Mouse (Mus musculus): Measurements from ENCODE around the gene Nlgn1.
"Not testable (repeated sequence)": the region's sequence is repeated elsewhere in the genome, so short reads cannot be mapped to it uniquely, and the experiment has no call there.

The Nlgn1 gene

DNA sequence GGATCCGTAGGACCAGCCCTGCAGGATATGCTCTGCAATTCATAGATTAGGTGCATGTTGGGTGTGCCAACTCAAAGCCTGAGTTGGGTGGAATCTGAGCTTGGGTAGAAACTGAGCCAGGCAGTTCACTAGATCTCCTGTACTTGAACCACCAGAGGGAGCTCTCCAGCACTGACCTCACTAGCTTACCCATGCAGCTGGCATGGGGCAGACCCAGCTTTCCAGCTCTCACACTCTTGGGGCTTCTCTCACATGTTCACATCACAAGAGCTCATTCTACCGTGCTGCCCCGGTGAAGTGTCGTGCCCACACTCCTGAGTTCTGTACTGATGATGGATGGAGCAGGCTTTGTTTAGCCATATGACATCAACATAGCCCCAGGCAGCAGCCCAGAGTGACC, 679.2 kb downstream of the Nlgn1 start:
- no peak for DNase-seq (ENCODE audit: low read depth, low spot score)

DNA sequence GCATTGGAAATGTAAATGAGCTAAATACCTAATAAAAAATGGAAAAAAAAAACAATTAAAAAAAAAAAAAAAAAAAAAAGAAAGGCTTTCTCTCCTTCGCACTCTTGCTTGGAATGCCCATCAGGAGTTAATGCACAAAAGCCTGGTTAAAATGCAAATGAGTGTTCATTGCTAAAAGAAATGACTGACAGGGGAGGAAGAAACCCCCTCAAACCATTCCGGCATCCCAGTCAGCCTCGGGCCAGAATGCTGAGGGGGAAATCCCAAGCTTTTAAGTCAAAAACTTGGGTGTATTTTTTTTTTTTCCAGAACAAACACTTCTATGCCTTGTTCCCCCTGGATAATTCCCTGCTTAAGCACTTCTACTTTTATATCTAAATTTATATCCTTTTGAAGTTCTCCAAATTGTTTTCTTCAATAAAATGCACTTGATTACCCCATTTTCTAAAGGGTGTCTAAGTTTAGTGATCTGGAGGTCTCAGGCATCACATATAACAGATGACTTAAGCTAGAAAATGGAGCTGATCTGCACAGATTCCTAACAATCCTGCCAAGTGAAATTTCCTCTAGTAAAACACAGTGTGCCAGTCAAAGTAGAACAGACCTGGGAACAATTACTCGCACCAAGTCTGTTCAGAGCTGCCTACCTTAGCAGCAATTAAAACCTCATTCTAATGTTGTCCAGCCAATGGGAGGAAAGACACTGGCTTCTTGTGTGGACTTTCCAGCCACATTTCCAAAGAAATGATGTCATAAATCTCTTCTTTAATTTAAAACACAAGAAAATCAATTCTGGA, 686.2 kb downstream of the Nlgn1 start:
- DNase-seq (ENCODE audit: low read depth, low spot score), result no peak

DNA sequence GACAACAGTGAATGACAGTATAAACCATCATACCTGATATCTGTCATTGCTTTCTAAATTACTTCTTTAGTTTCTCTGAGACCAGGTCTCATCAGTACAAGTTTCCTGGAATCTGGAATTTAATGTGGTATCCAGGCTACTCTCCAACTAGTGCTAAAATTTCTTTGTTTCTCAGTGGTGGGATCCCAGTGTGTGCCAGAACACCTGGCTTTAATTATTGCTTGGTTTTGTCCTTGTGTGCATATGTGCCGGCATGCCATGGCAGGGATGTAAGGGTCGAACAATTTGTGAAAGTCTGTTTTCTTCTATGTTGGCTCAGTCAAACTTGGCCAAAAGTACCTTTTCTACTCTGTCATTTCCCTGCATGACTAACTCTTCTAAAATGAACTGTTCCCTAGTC, 703.1 kb downstream of the Nlgn1 start:
- no peak for DNase-seq (ENCODE audit: low read depth, low spot score)

DNA sequence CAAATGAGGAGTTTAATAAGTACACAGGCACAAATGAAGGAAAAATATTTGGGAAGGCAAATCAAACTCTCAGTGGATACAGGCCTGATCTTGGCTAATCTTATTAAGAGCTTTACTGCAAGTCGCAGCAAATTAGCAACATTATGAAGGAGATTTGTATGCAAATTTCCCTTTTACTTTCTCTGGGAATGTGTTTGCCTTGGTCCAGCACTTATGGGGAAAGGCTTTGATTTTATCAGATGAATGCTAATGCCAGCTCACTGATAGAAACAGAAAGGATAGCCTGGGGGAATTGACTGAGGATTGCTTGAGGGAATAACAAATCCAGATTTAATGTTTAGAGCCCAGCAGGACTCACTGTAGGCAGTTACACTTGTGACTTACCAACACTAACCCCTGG, 725.7 kb downstream of the Nlgn1 start:
- DNase-seq (ENCODE audit: low read depth, low spot score), result no peak

DNA sequence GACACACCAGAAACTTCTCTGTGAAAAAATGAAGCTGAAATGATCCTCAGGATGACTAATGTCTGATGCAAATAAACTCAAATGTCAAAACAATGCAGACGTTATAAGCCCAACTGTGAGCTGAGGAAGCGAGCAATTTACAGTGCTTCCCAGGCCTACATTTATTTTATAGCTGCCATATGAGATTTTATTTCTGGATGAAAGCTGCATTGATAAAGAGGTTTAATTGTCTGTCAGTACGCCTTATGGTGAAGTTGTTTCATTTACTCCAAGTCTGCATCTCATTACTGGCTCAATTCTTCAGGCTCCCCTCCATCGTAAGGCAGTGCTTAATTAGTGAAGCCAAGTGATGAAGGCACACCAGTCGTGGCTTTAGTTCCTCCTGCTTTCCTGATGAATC, 734.7 kb downstream of the Nlgn1 start:
- no peak for DNase-seq (ENCODE audit: low read depth, low spot score)

DNA sequence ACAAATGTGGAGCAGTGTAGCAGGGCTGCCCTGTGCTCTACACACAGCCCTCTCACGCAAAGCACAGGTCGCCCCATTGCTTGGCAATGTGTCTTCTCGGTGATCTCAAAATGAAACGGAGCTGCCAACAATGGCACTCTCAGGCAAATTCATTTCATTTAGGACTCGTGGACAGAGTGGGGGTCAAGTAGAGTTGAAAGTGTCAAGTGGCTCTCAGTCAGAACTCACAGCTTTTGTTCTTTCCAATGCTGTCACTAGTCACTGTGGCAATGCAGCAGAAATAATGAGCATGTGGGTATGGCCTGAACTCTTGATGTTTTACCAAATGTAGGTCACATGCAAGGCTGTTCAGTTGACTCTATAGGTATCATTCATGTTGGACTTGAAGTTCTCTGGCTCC, 756.7 kb downstream of the Nlgn1 start:
- DNase-seq (ENCODE audit: low read depth, low spot score), result no peak

DNA sequence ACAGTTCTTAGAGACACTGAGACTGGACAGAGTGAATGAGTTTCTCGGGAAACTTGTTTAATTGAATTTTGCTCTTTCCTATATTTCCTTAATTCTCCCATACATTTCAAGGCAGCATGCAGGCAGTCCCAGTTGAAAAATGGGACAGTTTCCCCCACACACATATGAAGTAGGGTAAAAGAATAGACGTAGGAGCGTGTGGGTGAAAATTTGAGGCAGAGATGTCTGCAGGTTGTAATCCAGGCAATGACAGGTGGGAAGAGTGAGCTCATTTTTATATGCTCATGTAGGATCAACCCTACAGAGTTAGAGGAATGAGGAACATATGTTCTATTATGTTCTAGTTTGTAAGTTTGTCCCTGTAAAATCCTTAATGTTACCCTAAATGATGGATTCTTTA, 757.4 kb downstream of the Nlgn1 start:
- no peak for DNase-seq (ENCODE audit: low read depth, low spot score)

DNA sequence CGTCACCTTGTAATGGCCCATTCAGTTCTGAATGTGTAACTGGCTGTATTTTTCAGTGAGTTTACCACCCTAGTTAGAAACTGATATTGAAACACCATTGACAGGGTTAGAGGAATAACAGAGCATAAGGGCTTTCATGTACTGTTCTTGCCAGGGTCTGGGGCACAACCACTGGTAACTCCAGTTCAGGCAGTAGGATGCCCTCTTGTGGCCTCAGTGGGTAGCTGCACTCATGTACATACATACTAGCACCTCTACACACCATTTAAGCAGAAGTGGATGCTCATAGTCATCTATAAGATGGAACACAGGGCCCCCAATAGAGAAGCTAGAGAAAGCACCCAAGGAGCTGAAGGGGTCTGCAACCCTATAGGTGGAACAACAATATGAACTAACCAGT, 773.7 kb downstream of the Nlgn1 start:
- not testable (repeated sequence) for DNase-seq (ENCODE audit: low read depth, low spot score)

DNA sequence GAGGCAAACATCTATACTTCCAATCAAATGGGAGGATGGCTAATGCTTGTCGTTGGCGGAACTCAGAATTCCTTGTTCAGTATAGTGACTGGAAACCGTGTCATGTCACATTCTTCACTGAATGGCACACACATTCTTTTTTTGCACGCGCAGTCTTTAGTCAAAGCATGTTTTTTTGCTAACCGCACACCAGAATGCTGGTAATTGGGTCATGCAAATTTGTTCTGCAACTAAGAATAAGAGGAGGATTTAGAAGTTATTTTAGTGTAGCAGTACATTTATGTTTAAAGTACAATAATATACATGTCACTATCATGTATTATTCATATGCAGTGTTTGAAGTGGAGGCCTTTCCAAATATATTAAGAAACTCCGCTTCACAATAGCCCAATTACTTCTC, 783.2 kb downstream of the Nlgn1 start:
- not testable (repeated sequence) for DNase-seq (ENCODE audit: low read depth, low spot score)

DNA sequence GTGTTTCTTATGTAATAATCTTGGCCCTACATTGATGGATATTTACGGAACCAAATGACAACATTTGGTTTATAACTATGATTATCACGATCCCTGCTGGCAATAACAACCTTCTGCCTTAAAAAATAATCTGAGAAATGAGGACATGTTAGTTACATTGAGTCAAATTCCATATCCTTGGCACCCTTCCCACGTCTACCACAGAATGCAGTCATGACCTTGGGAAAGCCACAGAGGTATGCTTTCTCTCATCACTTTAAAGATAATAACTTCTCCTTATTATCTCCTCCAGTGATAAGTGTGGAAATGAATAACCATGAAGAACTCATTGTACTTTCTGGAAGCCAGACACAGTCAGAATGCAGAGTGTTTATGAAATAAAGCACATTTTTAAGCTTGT, 808.0 kb downstream of the Nlgn1 start:
- not testable (repeated sequence) for DNase-seq (ENCODE audit: low read depth, low spot score)

DNA sequence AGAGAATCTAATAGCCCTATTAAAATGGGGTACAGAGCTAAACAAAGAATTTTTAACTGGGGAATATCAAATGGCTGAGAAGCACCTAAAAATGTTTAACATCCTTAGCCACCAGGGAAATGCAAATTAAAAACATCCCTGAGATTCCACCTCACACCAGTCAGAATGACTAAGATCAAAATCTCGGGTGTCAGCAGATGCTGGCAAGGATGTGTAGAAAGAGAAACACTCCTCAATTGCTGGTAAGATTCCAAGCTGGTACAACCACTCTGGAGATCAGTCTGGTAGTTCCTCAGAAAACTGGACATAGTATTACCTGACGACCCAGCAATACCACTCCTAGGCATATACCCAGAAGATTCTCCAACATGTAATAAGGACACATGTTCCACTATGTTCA, 869.2 kb downstream of the Nlgn1 start:
- DNase-seq (ENCODE audit: low read depth, low spot score), result no peak

DNA sequence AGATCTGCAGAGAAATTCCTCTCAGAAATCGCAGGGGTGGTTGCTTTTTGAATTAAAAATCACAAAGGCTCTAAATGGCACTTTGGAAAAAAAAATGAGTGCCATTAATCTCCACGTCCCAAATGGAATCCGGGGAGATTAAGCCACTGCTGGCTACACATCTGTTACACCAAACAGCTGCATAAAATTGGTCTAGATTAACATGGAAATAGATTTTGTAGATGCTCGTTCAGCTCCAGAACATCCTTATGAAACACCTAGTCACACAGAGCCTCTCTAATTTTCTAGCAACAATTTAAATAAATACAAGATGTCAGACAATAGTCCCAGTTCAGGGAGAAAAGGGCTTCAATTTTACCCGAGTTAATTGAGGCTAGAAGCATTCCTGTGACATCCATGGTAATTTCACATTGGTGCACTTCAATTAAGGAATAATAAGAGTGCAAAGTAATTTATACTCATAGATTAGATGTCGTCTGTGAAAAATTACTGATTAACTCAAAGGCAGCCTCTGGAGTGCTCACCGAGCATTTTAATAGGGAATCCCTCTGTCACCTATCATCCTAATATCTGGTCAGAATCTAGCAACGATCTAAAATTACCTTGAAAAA, 875.9 kb downstream of the Nlgn1 start:
- DNase-seq (ENCODE audit: low read depth, low spot score), result no peak

DNA sequence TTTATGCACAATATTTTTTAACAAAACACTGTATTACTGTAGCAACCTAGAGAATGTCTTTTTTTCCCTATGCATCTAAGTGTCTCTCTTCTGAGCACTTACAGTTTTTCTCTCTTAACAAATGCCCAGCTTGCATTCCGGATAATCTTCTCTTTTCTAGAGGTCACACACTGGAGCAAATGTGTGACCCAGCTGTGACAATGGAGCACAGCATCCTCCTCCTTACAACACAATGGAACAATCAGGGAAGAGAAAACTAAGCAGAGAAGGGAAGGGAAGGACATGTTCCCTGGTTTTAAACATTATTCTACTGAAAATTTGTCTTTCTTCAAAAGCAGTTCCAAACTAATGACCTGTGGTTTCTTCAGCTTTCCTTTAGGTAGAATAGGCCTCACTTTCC, 879.9 kb downstream of the Nlgn1 start:
- DNase-seq (ENCODE audit: low read depth, low spot score), result no peak

DNA sequence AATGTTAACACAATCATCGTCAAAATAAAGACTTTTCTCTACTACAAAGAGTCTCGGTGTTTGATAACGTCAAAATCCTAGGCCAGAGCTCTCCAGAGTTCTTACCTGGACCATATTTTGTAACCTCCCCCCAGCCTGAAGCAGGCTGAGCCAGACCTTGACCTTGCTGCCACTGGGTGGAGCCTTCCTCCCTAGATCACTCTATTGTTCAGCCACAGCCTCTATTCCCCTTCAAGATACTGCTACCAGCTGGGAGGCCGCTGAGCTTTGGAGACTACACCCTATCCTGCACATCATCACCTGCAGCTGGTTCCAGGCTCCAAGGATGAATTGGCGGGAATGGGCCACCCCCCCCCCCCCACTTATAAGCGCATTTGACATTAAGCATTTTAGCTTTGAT, 881.8 kb downstream of the Nlgn1 start:
- no peak for DNase-seq (ENCODE audit: low read depth, low spot score)

DNA sequence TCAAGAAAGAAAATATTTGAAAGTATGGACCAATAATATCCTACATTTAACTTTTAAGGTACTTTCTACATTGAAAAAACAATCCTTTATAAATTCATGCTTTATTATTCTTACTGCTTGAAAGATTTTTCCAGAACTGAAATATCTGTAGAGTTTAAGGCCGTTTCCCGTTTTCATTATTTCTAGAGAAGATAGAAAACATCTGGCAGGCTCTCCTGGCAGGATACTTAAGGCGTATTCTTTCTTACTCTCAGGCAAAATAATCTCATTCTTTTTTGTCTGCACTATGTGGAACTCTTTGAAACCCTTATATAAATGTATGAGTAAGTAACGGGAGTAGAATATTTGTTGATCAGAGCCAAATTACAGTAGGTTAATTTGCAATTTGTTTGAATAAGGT, 882.9 kb downstream of the Nlgn1 start:
- no peak for DNase-seq (ENCODE audit: low read depth, low spot score)

DNA sequence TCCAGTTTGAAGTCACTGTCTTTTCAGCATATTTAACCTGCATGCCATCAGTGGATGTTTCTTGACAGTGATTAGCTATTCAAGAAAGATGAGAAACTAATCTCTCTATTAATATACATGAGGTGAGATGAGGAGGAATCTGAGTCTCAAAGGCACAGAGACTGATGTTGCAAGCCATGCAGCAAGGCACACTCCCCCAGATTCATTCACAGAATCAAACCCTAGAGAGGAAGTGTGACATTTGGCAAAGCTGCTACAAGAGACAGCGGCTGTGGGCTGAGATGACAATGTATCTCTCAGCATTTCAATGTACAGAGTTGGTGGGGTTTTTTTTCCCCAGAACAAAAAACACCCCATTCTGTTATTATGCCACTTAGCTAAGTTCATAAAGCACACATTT, 885.1 kb downstream of the Nlgn1 start:
- DNase-seq (ENCODE audit: low read depth, low spot score), result no peak

DNA sequence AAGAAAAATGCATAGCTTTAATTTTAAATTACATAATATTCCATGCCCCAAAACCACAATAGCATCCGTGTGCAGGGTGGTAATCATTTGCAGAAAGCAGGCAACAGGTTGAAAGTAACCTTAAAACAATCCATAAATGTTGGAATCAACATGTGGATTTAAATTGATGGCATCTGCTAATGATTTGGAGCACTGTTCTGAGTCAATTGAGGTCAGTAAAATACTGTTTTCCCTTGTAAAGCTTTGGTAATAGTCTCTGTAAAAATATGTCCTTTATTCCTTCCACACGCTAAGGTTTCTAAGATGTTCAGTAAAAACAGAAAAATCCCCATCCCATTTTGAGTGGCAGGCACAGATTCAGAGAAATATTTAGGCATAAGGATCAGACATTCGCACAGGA, 888.6 kb downstream of the Nlgn1 start:
- no peak for DNase-seq (ENCODE audit: low read depth, low spot score)

DNA sequence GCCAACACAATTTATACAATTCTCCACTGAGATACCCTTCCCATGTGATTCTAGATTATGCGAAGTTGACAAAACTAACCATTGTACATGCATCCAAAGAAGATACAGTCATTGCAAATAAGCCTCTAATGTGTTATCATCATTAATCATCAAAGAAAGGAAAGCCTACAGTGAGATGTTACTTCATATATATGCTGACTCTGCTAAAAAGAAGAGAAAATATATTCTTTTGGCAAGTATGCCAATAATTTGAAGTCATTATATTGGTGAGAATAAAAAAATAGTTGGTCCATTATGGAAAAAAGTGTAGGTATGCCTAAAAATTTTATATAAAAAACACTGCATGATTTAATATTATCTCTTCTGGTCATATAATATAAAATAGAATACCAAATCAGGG, 889.6 kb downstream of the Nlgn1 start:
- no peak for DNase-seq (ENCODE audit: low read depth, low spot score)

DNA sequence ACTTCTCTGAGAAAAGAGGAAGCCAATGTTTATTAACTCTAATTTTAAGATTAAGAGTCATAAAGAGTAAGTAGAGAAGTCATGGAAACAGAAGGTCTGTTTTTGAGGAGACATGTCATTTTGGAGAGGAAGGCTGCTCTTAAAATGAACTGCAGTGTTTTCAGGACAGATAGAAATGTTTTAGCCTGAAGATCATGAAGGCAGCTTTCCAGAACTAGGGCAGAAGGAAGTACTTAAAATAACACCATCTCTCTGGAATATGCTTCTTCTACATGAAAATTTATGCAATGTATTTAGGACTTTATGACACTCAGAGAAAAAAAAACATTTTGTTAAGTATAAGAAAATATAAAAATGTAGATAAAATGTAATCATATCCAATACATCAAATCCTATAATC, 905.3 kb downstream of the Nlgn1 start:
- DNase-seq (ENCODE audit: low read depth, low spot score), result no peak

DNA sequence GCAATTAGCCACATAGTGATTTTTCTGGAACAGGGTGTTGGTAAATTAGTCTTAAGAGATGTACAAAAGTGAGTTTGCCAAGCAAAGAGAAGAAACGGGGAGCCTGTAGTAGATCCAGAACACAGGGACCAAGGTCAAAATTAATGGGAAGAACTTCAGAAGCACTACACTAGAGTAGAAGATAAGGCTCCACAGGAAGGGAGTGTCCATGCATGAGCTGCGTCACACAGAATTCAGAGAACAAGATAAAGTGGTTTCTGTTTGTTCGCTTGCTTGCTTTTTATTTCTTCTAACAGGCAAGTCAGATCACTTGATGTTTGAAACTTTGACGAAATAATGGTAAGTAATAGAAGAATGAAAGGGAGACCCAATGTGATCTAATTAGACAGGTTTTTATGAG, 920.3 kb downstream of the Nlgn1 start:
- DNase-seq (ENCODE audit: low read depth, low spot score), result no peak
